Mouse (Mus musculus): Measurements from ENCODE around the gene Gyg. TPM values are rescaled to one million over a fixed set of nuclear protein-coding genes. Genes with fewer than 3 reads are reported as not detected.
A peak's percentile ranks its signal among the peaks of the same experiment; 100 is the strongest.

The Gyg gene
- polyA plus RNA-seq, 1 experiment from 2014 or later: 70.2 TPM

- H3K4me2 ChIP-seq (ENCODE audit: low read length): no peak overlapping the region
- no peaks in the 10 kb centered on the region for H3K9me3 ChIP-seq (replicated peaks; ENCODE audit: control insufficient read depth, low read length, poor library complexity, severe bottlenecking)
- 89% methylated on average over 9 of the region's 9 CpGs for WGBS
- no peak overlapping the region for H3K27ac ChIP-seq (ENCODE audit: low read length)
- H3K27me3 ChIP-seq (ENCODE audit: control insufficient read depth, insufficient read depth, low read depth, low read length): no peaks in the 10 kb centered on the region
- no peaks in the 10 kb centered on the region for H3K4me1 ChIP-seq (ENCODE audit: control insufficient read depth, insufficient read depth, low read length)
- peaks cover 3% of the 10 kb centered on the region; the same call in 1 of the 2 replicates for H3K36me3 ChIP-seq (ENCODE audit: control insufficient read depth, insufficient read depth, low read length)
- no peak overlapping the region for H3K9ac ChIP-seq (ENCODE audit: low read depth, low read length)
- H3K4me3 ChIP-seq (ENCODE audit: low read depth, low read length): no peak overlapping the region
- ATAC-seq: no peak
Observed at GRCm38 (mm10) chr3:20136868-20137581, 18.1 kb downstream of the Gyg start.

DNA sequence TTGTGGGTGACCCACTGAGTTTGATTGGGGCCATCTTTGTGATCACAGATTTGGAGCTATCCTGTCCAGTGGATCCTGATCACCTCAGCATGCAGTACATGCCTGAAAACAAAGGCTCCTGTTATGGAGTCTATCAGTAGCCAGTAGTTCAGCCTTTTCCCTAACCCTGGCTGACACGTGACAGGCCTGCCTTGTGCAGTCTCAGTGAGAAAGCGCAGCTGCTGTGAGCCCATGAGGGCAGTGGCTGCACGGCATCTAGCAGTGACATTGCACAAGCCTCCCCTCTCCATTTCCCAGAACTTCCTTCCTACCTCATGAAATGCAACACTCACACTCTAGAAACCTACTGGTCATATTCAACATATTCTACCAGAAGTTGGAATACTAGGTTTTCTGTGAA is 20.6 kb downstream of the Gyg start:
- Histone ChIP-seq H3K27ac (ENCODE audit: low read length) (no peak overlapping the region), H3K4me3 (ENCODE audit: low read depth, low read length) (no peak overlapping the region), H3K27me3 (ENCODE audit: control insufficient read depth, insufficient read depth, low read depth, low read length) (no peaks in the 10 kb centered on the region), H3K9ac (ENCODE audit: low read depth, low read length) (no peak overlapping the region), H3K4me1 (ENCODE audit: control insufficient read depth, insufficient read depth, low read length) (no peaks in the 10 kb centered on the region), H3K9me3 (replicated peaks; ENCODE audit: control insufficient read depth, low read length, poor library complexity, severe bottlenecking) (no peaks in the 10 kb centered on the region), H3K36me3 (ENCODE audit: control insufficient read depth, insufficient read depth, low read length) (peaks cover 3% of the 10 kb centered on the region; the same call in 1 of the 2 replicates), H3K4me2 (ENCODE audit: low read length) (no peak overlapping the region)
- ATAC-seq: no peak
- 87% methylated on average over 3 of the region's 3 CpGs for WGBS

DNA sequence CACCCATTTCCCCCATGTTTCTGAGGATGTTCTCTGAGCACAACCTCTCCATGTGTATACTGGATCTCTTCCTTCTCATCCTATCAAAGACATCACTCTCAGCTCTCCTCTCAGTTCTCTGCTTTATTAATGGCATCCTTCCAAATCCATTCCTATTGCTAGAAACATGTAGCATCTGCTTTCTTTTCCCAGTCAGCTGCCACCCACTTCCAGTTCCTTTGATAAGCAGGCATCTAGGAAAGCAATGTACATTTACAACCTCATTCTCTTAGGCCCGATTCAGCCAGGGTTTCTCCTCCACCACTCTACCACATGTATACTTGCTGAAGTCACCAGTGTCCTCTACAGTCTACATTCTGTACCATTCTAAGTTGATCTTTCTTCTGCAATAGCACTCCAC is 21.4 kb downstream of the Gyg start:
- H3K4me1 ChIP-seq (ENCODE audit: control insufficient read depth, insufficient read depth, low read length): no peaks in the 10 kb centered on the region
- H3K4me3 ChIP-seq (ENCODE audit: low read depth, low read length): no peak overlapping the region
- peaks cover 3% of the 10 kb centered on the region; the same call in 1 of the 2 replicates for H3K36me3 ChIP-seq (ENCODE audit: control insufficient read depth, insufficient read depth, low read length)
- H3K4me2 ChIP-seq (ENCODE audit: low read length): no peak overlapping the region
- H3K9me3 ChIP-seq (replicated peaks; ENCODE audit: control insufficient read depth, low read length, poor library complexity, severe bottlenecking): no peaks in the 10 kb centered on the region
- H3K9ac ChIP-seq (ENCODE audit: low read depth, low read length): no peak overlapping the region
- WGBS: 97% methylated on average over 1 of the region's 1 CpGs
- no peaks in the 10 kb centered on the region for H3K27me3 ChIP-seq (ENCODE audit: control insufficient read depth, insufficient read depth, low read depth, low read length)
- no peak for ATAC-seq
- H3K27ac ChIP-seq (ENCODE audit: low read length): no peak overlapping the region

- no peaks in the 10 kb centered on the region for H3K9me3 ChIP-seq (replicated peaks; ENCODE audit: control insufficient read depth, low read length, poor library complexity, severe bottlenecking)
- no peak overlapping the region for H3K4me3 ChIP-seq (ENCODE audit: low read depth, low read length)
- H3K27me3 ChIP-seq (ENCODE audit: control insufficient read depth, insufficient read depth, low read depth, low read length): no peaks in the 10 kb centered on the region
- H3K36me3 ChIP-seq (ENCODE audit: control insufficient read depth, insufficient read depth, low read length): peaks cover 3% of the 10 kb centered on the region; the same call in 1 of the 2 replicates
- no peak for ATAC-seq
- WGBS: 93% methylated on average over 1 of the region's 1 CpGs
- no peak overlapping the region for H3K27ac ChIP-seq (ENCODE audit: low read length)
- H3K4me2 ChIP-seq (ENCODE audit: low read length): no peak overlapping the region
- H3K9ac ChIP-seq (ENCODE audit: low read depth, low read length): no peak overlapping the region
- H3K4me1 ChIP-seq (ENCODE audit: control insufficient read depth, insufficient read depth, low read length): no peaks in the 10 kb centered on the region
Observed at GRCm38 (mm10) chr3:20132731-20133130, 22.4 kb downstream of the Gyg start.

- WGBS: 96% methylated on average over 2 of the region's 2 CpGs
Observed at GRCm38 (mm10) chr3:20131350-20131720, 23.8 kb downstream of the Gyg start.

GRCm38 (mm10) chr3:20130456-20131349 is 24.4 kb downstream of the Gyg start:
- Histone ChIP-seq H3K4me1 (ENCODE audit: control insufficient read depth, insufficient read depth, low read length) (no peaks in the 10 kb centered on the region), H3K27ac (ENCODE audit: low read length) (no peak overlapping the region), H3K36me3 (ENCODE audit: control insufficient read depth, insufficient read depth, low read length) (peaks cover 3% of the 10 kb centered on the region; the same call in 1 of the 2 replicates), H3K9me3 (replicated peaks; ENCODE audit: control insufficient read depth, low read length, poor library complexity, severe bottlenecking) (no peaks in the 10 kb centered on the region), H3K4me3 (ENCODE audit: low read depth, low read length) (no peak overlapping the region), H3K4me2 (ENCODE audit: low read length) (no peak overlapping the region), H3K27me3 (ENCODE audit: control insufficient read depth, insufficient read depth, low read depth, low read length) (no peaks in the 10 kb centered on the region), H3K9ac (ENCODE audit: low read depth, low read length) (no peak overlapping the region)
- ATAC-seq: 0 out of 2 replicates have a peak, but pooled peaks have one; percentile 14
- WGBS: 94% methylated on average over 8 of the region's 8 CpGs

More at GRCm38 (mm10) chr3:20131350-20131720, 23.8 kb downstream of the Gyg start:
- Histone ChIP-seq H3K4me3 (ENCODE audit: low read depth, low read length) (no peak overlapping the region), H3K36me3 (ENCODE audit: control insufficient read depth, insufficient read depth, low read length) (peaks cover 3% of the 10 kb centered on the region; the same call in 1 of the 2 replicates), H3K9ac (ENCODE audit: low read depth, low read length) (no peak overlapping the region), H3K4me2 (ENCODE audit: low read length) (no peak overlapping the region), H3K27me3 (ENCODE audit: control insufficient read depth, insufficient read depth, low read depth, low read length) (no peaks in the 10 kb centered on the region), H3K27ac (ENCODE audit: low read length) (no peak overlapping the region), H3K9me3 (replicated peaks; ENCODE audit: control insufficient read depth, low read length, poor library complexity, severe bottlenecking) (no peaks in the 10 kb centered on the region), H3K4me1 (ENCODE audit: control insufficient read depth, insufficient read depth, low read length) (no peaks in the 10 kb centered on the region)
- ATAC-seq: no peak

DNA sequence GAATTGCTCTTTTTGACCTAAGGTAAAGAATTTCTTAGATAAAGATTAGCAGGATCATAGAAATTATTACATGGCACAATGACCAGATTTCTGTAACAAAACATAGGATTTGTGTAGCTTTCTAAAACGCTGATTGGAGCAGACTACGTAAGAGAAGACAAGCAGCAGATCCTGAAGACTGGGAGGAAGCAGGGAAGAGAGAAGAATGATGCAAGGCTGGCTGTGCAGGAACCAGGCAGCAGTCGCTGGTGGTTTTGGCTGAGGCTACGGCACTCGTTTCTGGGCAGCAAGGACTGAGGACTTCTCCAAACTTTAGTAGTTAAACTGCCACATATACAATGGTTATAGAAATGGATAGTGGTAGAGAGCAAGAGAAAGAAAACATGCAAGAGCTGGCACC is 25.6 kb downstream of the Gyg start:
- ATAC-seq: no peak
- H3K27me3 ChIP-seq (ENCODE audit: control insufficient read depth, insufficient read depth, low read depth, low read length): no peaks in the 10 kb centered on the region
- no peaks in the 10 kb centered on the region for H3K4me1 ChIP-seq (ENCODE audit: control insufficient read depth, insufficient read depth, low read length)
- WGBS: 94% methylated on average over 5 of the region's 5 CpGs
- H3K9me3 ChIP-seq (replicated peaks; ENCODE audit: control insufficient read depth, low read length, poor library complexity, severe bottlenecking): no peaks in the 10 kb centered on the region
- no peak overlapping the region for H3K4me3 ChIP-seq (ENCODE audit: low read depth, low read length)
- no peak overlapping the region for H3K4me2 ChIP-seq (ENCODE audit: low read length)
- peaks cover 1% of the 10 kb centered on the region; the same call in 1 of the 2 replicates for H3K36me3 ChIP-seq (ENCODE audit: control insufficient read depth, insufficient read depth, low read length)
- H3K27ac ChIP-seq (ENCODE audit: low read length): no peak overlapping the region
- no peak overlapping the region for H3K9ac ChIP-seq (ENCODE audit: low read depth, low read length)

- no peak for ATAC-seq
- no peaks in the 10 kb centered on the region for H3K9me3 ChIP-seq (replicated peaks; ENCODE audit: control insufficient read depth, low read length, poor library complexity, severe bottlenecking)
- H3K27ac ChIP-seq (ENCODE audit: low read length): no peak overlapping the region
- no peak overlapping the region for H3K9ac ChIP-seq (ENCODE audit: low read depth, low read length)
- H3K4me2 ChIP-seq (ENCODE audit: low read length): no peak overlapping the region
- no peak overlapping the region for H3K4me3 ChIP-seq (ENCODE audit: low read depth, low read length)
- no peaks in the 10 kb centered on the region for H3K27me3 ChIP-seq (ENCODE audit: control insufficient read depth, insufficient read depth, low read depth, low read length)
- 55% methylated on average over 2 of the region's 2 CpGs for WGBS
- H3K36me3 ChIP-seq (ENCODE audit: control insufficient read depth, insufficient read depth, low read length): peaks cover 6% of the 10 kb centered on the region
- H3K4me1 ChIP-seq (ENCODE audit: control insufficient read depth, insufficient read depth, low read length): no peaks in the 10 kb centered on the region
Observed at GRCm38 (mm10) chr3:20127047-20127595, 28.0 kb downstream of the Gyg start.
